Mouse (Mus musculus) spleen, adult 2 months (tissue): Measurements from ENCODE around the gene Lpcat2.

Experiments used
- CTCF ChIP-seq: fragments of 200-500 bp; IDR thresholded peaks from 2 replicates; pipeline ENCODE4 v1.5.1; 2011; ENCODE audit warnings: mild to moderate bottlenecking, inconsistent platforms; ENCODE audit not compliant: insufficient read depth, insufficient read length, insufficient replicate concordance; ENCODE audit errors: extremely low read depth
- POLR2A ChIP-seq: fragments of 200-500 bp; IDR thresholded peaks from 2 replicates; pipeline ENCODE4 v1.6.1; 2011; ENCODE audit warnings: low read depth, low read length, inconsistent platforms

GRCm38 (mm10) chr8:92827243-92828034 lies 27.7 kb upstream of the Lpcat2 start, which contains the start of gene Mmp2:
- TF ChIP-seq CTCF (no peak), POLR2A (no peak)
